Mouse (Mus musculus): ENCODE data around the gene Psenen. TPM values are rescaled to one million over a fixed set of nuclear protein-coding genes. Genes with fewer than 3 reads are reported as not detected.

Psenen gene
- polyA plus RNA-seq, 2 experiments = 55.8 to 59.1 TPM

DNA sequence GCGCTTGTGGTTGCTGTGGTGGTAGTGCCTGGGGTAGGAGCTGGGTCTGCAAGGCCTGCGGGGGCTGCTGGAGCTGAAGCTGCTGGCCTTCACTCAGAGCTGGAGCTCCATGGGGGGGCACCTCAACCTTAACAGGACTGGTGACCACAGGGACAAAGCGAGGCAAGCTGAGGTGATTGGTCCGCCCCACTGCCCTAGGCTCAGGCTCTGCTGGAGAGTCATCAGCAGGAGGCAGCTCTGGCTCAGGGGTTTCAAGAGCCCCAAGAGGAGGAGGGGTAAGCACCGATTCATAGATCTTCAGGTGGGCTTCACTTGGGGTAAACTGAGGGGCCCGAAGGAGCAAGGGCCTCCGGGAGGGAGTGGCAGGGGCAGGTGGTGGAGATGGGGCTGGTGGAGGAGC lies 21.7 kb upstream of the Psenen start:
- 82% methylated on average over 7 of the region's 7 CpGs for WGBS (ENCODE audit: insufficient replicate concordance)
- Histone ChIP-seq H3K36me3 (replicated peaks; ENCODE audit: control insufficient read depth, insufficient read depth, low read depth) (peaks cover 47% of the 10 kb centered on the region), H3K9me3 (ENCODE audit: control insufficient read depth, low read length) (no peaks in the 10 kb centered on the region), H3K27me3 (ENCODE audit: control insufficient read depth, insufficient read depth, low read length) (no peaks in the 10 kb centered on the region), H3K27ac (no peak overlapping the region), H3K4me3 (ENCODE audit: insufficient read depth in 1 of 2, low read depth in 2 of 2, low read length in 2 of 2) (no peak overlapping the region), H3K9ac (replicated peaks) (no peak overlapping the region), H3K4me1 (replicated peaks; ENCODE audit: control insufficient read depth in 2 of 2, insufficient read depth in 2 of 2, low read length in 1 of 2) (peaks cover 4 to 9% of the 10 kb centered on the region in 2 experiments), H3K4me2 (ENCODE audit: low read depth) (no peak overlapping the region)
- TF ChIP-seq EP300 (IDR thresholded peaks at IDR 0.05; ENCODE audit: low read depth) (no peak), CTCF (IDR thresholded peaks at IDR 0.05; ENCODE audit: low read depth) (no peak)
- DNase-seq (ENCODE audit: low read depth in 3 of 3, low spot score in 3 of 3) = no peak
- ATAC-seq (ENCODE audit: insufficient read depth) = no peak

- Histone ChIP-seq H3K4me3 (ENCODE audit: insufficient read depth in 1 of 2, low read depth in 2 of 2, low read length in 2 of 2) (no peak overlapping the region), H3K4me2 (ENCODE audit: low read depth) (no peak overlapping the region), H3K27me3 (ENCODE audit: control insufficient read depth, insufficient read depth, low read length) (no peaks in the 10 kb centered on the region), H3K9me3 (ENCODE audit: control insufficient read depth, low read length) (no peaks in the 10 kb centered on the region), H3K4me1 (replicated peaks; ENCODE audit: control insufficient read depth in 2 of 2, insufficient read depth in 2 of 2, low read length in 1 of 2) (peaks cover 0 to 6% of the 10 kb centered on the region in 2 experiments), H3K27ac (no peak overlapping the region), H3K36me3 (replicated peaks; ENCODE audit: control insufficient read depth, insufficient read depth, low read depth) (peaks cover 52% of the 10 kb centered on the region), H3K9ac (replicated peaks) (no peak overlapping the region)
- ATAC-seq (ENCODE audit: insufficient read depth) (no peak), DNase-seq (ENCODE audit: low read depth in 3 of 3, low spot score in 3 of 3) (no peak)
- WGBS (ENCODE audit: insufficient replicate concordance) = 86% methylated on average over 10 of the region's 10 CpGs
- TF ChIP-seq EP300 (IDR thresholded peaks at IDR 0.05; ENCODE audit: low read depth) (no peak), CTCF (IDR thresholded peaks at IDR 0.05; ENCODE audit: low read depth) (no peak)
These were observed 20.9 kb upstream of the Psenen start for GRCm38 (mm10) chr7:30584339-30584738.

DNA sequence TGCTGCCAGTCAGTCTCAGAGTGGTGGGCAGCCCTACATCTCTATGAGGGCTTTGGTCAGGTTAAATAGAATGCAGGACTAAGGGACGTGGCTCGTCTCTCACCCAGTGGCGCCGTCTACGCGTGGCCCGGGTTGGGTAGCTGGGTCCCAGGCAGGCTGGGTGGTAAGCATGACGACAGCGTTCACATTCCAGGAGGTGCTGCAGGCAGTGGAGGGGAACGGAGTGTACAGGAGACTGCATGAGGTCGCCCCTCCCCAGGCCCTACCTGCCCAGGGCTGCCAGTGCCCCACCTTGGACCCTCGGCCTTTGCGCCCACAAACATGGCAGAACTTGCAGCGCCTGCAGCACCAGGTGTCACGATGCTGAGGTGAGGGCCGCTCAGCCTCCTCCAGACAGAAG lies 18.1 kb upstream of the Psenen start:
- H3K9ac ChIP-seq (replicated peaks) = no peak overlapping the region
- WGBS (ENCODE audit: insufficient replicate concordance) = 91% methylated on average over 16 of the region's 16 CpGs
- no peaks in the 10 kb centered on the region for H3K9me3 ChIP-seq (ENCODE audit: control insufficient read depth, low read length)
- ATAC-seq (ENCODE audit: insufficient read depth) = no peak
- no peaks in the 10 kb centered on the region for H3K4me1 ChIP-seq (replicated peaks; ENCODE audit: control insufficient read depth in 2 of 2, insufficient read depth in 2 of 2, low read length in 1 of 2)
- DNase-seq (ENCODE audit: low read depth in 3 of 3, low spot score in 3 of 3) = no peak
- TF ChIP-seq CTCF (IDR thresholded peaks at IDR 0.05; ENCODE audit: low read depth) (no peak), EP300 (IDR thresholded peaks at IDR 0.05; ENCODE audit: low read depth) (no peak)
- peaks cover 77% of the 10 kb centered on the region for H3K36me3 ChIP-seq (replicated peaks; ENCODE audit: control insufficient read depth, insufficient read depth, low read depth)
- H3K4me2 ChIP-seq (ENCODE audit: low read depth) = no peak overlapping the region
- H3K27ac ChIP-seq = no peak overlapping the region
- H3K27me3 ChIP-seq (ENCODE audit: control insufficient read depth, insufficient read depth, low read length) = no peaks in the 10 kb centered on the region
- no peak overlapping the region for H3K4me3 ChIP-seq (ENCODE audit: insufficient read depth in 1 of 2, low read depth in 2 of 2, low read length in 2 of 2)

DNA sequence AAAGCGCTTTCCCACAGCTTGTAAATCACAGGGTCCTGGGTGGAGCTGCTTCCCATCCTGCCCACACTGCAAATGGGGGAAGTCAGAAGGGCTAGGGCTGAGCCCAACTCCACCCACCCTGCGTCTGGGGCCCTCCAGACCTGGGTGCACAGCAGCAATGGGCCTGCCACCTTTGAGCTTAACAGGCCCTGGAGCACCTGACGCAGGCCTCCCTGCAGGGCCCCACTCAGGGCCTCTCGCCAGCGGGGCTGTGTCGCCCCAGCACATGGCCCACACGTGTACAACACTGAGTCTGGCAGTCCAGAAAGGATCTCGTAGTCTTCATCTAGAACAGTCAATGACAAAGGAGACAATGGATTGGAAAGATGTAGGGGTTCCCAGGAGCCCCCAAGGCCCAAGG lies 16.5 kb upstream of the Psenen start:
- Histone ChIP-seq H3K4me1 (replicated peaks; ENCODE audit: control insufficient read depth in 2 of 2, insufficient read depth in 2 of 2, low read length in 1 of 2) (no peaks in the 10 kb centered on the region), H3K9me3 (ENCODE audit: control insufficient read depth, low read length) (no peaks in the 10 kb centered on the region), H3K9ac (replicated peaks) (no peak overlapping the region), H3K4me2 (ENCODE audit: low read depth) (no peak overlapping the region), H3K27ac (no peak overlapping the region), H3K4me3 (ENCODE audit: insufficient read depth in 1 of 2, low read depth in 2 of 2, low read length in 2 of 2) (no peak overlapping the region), H3K36me3 (replicated peaks; ENCODE audit: control insufficient read depth, insufficient read depth, low read depth) (peaks cover 83% of the 10 kb centered on the region), H3K27me3 (ENCODE audit: control insufficient read depth, insufficient read depth, low read length) (no peaks in the 10 kb centered on the region)
- ATAC-seq (ENCODE audit: insufficient read depth) = no peak
- DNase-seq (ENCODE audit: low read depth in 3 of 3, low spot score in 3 of 3) = no peak
- TF ChIP-seq CTCF (IDR thresholded peaks at IDR 0.05; ENCODE audit: low read depth) = no peak
- TF ChIP-seq EP300 (IDR thresholded peaks at IDR 0.05; ENCODE audit: low read depth) = no peak
- 84% methylated on average over 8 of the region's 8 CpGs for WGBS (ENCODE audit: insufficient replicate concordance)

- WGBS (ENCODE audit: insufficient replicate concordance) = 65% methylated on average over 2 of the region's 2 CpGs
- no peak overlapping the region for H3K4me3 ChIP-seq (ENCODE audit: insufficient read depth in 1 of 2, low read depth in 2 of 2, low read length in 2 of 2)
- no peak overlapping the region for H3K27ac ChIP-seq
- ATAC-seq (ENCODE audit: insufficient read depth) = no peak
- no peaks in the 10 kb centered on the region for H3K9me3 ChIP-seq (ENCODE audit: control insufficient read depth, low read length)
- peaks cover 0 to 4% of the 10 kb centered on the region in 2 experiments; a peak in 2 of 4 replicates for H3K4me1 ChIP-seq (replicated peaks; ENCODE audit: control insufficient read depth in 2 of 2, insufficient read depth in 2 of 2, low read length in 1 of 2)
- peaks cover 85% of the 10 kb centered on the region for H3K36me3 ChIP-seq (replicated peaks; ENCODE audit: control insufficient read depth, insufficient read depth, low read depth)
- no peaks in the 10 kb centered on the region for H3K27me3 ChIP-seq (ENCODE audit: control insufficient read depth, insufficient read depth, low read length)
- DNase-seq (ENCODE audit: low read depth in 3 of 3, low spot score in 3 of 3) = no peak
- no peak overlapping the region for H3K9ac ChIP-seq (replicated peaks)
- TF ChIP-seq EP300 (IDR thresholded peaks at IDR 0.05; ENCODE audit: low read depth) (no peak), CTCF (IDR thresholded peaks at IDR 0.05; ENCODE audit: low read depth) (no peak)
- no peak overlapping the region for H3K4me2 ChIP-seq (ENCODE audit: low read depth)
These were observed 9.5 kb upstream of the Psenen start for GRCm38 (mm10) chr7:30572969-30573368.

All from liver, embryonic 14.5 days (tissue).